Mouse (Mus musculus) MEL (cell line): ENCODE measurements around the gene Sbk2. TPM values are rescaled to one million over a fixed set of nuclear protein-coding genes. Genes with fewer than 3 reads are reported as not detected.

ENCODE experiments used
- DNase-seq: peaks from one replicate; pipeline ENCODE4 v3.0.0; 2011; ENCODE audit warnings: low read depth, low spot score
- H3K27ac ChIP-seq: 2 replicates; pipeline ENCODE4 v1.5.1; 2012; ENCODE audit warnings: low read depth, mild to moderate bottlenecking, control low read depth, low read length, moderate library complexity; ENCODE audit not compliant: control insufficient read depth
- H3K27me3 ChIP-seq, 2 experiments: fragments of 150-350 bp in 1 of 2; sonication (generic) in 1 of 2; 2 replicates each; pipeline ENCODE4 v1.6.1; 2012; ENCODE audit warnings: low read length in 2 of 2, mild to moderate bottlenecking in 2 of 2, improper control_type of control experiment in 1 of 2, moderate library complexity in 1 of 2; ENCODE audit not compliant: insufficient read depth in 2 of 2, control insufficient read depth in 1 of 2
- H3K36me3 ChIP-seq, 2 experiments: 2 replicates each; pipeline ENCODE4 v1.6.1; 2012 to 2014; ENCODE audit warnings: low read length in 2 of 2, improper control_type of control experiment in 1 of 2, inconsistent platforms in 1 of 2, mild to moderate bottlenecking in 1 of 2; ENCODE audit not compliant: insufficient read depth in 2 of 2, control insufficient read depth in 1 of 2
- H3K4me1 ChIP-seq, 2 experiments: fragments of 150-350 bp in 1 of 2; sonication (generic) in 1 of 2; 2 replicates each; pipeline ENCODE4 v1.6.1; 2012; ENCODE audit warnings: low read length in 2 of 2, improper control_type of control experiment in 1 of 2, mild to moderate bottlenecking in 1 of 2; ENCODE audit not compliant: insufficient read depth in 2 of 2, control insufficient read depth in 1 of 2
- H3K4me3 ChIP-seq, 2 experiments: fragments of 150-350 bp in 1 of 2; sonication (generic) in 1 of 2; 2 replicates each; pipeline ENCODE4 v1.5.1; 2012; ENCODE audit warnings: low read depth in 2 of 2, low read length in 2 of 2, mild to moderate bottlenecking in 2 of 2, moderate library complexity in 2 of 2, control low read depth in 1 of 2, improper control_type of control experiment in 1 of 2; ENCODE audit not compliant: control insufficient read depth in 1 of 2, insufficient read depth in 1 of 2
- H3K79me2 ChIP-seq: 2 replicates; pipeline ENCODE4 v1.6.1; 2012; ENCODE audit warnings: mild to moderate bottlenecking, low read length, moderate library complexity; ENCODE audit not compliant: control insufficient read depth, poor library complexity, insufficient read depth
- H3K9ac ChIP-seq: 2 replicates; pipeline ENCODE4 v1.6.1; 2012; ENCODE audit warnings: low read depth, mild to moderate bottlenecking, control low read depth, low read length, moderate library complexity; ENCODE audit not compliant: control insufficient read depth, poor library complexity, severe bottlenecking
- H3K9me3 ChIP-seq: fragments of 150-350 bp; sonication (generic); replicated peaks from 2 replicates; pipeline ENCODE4 v1.6.1; 2012; ENCODE audit warnings: mild to moderate bottlenecking, low read length, improper control_type of control experiment, moderate library complexity; ENCODE audit not compliant: insufficient read depth
- BHLHE40 ChIP-seq: IDR thresholded peaks from 2 replicates; pipeline ENCODE4 v1.6.1; 2012; ENCODE audit warnings: low read depth, mild to moderate bottlenecking, inconsistent platforms, low read length, improper control_type of control experiment, borderline replicate concordance
- CHD2 ChIP-seq: IDR thresholded peaks from 2 replicates; pipeline ENCODE4 v1.6.1; 2011; ENCODE audit warnings: low read length, improper control_type of control experiment
- E2F4 ChIP-seq: IDR thresholded peaks from 2 replicates; pipeline ENCODE4 v1.6.1; 2011; ENCODE audit warnings: low read depth, low read length, improper control_type of control experiment, borderline replicate concordance
- ELF1 ChIP-seq: IDR thresholded peaks from 2 replicates; pipeline ENCODE4 v1.6.1; 2014; ENCODE audit warnings: low read depth, mild to moderate bottlenecking, inconsistent platforms, low read length, improper control_type of control experiment, moderate library complexity
- EP300 ChIP-seq, 2 experiments: IDR thresholded peaks; 2 replicates each; pipeline ENCODE4 v1.6.1; 2011; ENCODE audit warnings: improper control_type of control experiment in 2 of 2, low read length in 2 of 2, low read depth in 1 of 2, mild to moderate bottlenecking in 1 of 2
- ETS1 ChIP-seq: IDR thresholded peaks from 2 replicates; pipeline ENCODE4 v1.6.1; 2012; ENCODE audit warnings: low read depth, mild to moderate bottlenecking, inconsistent platforms, low read length, improper control_type of control experiment, moderate library complexity
- JUND ChIP-seq: IDR thresholded peaks from 2 replicates; pipeline ENCODE4 v1.6.1; 2011; ENCODE audit warnings: low read depth, mild to moderate bottlenecking, improper control_type of control experiment, low read length
- KAT2A ChIP-seq: conservative IDR thresholded peaks from 2 replicates; pipeline ENCODE4 v1.6.1; 2012; ENCODE audit warnings: low read depth, low read length, improper control_type of control experiment, inconsistent platforms
- MAFK ChIP-seq: IDR thresholded peaks from 2 replicates; pipeline ENCODE4 v1.6.1; 2011; ENCODE audit warnings: low read depth, mild to moderate bottlenecking, low read length, improper control_type of control experiment, borderline replicate concordance
- MAX ChIP-seq: IDR thresholded peaks from 2 replicates; pipeline ENCODE4 v1.6.1; 2011; ENCODE audit warnings: low read length, improper control_type of control experiment
- MAZ ChIP-seq: IDR thresholded peaks from 2 replicates; pipeline ENCODE4 v1.6.1; 2012; ENCODE audit warnings: low read depth, mild to moderate bottlenecking, inconsistent platforms, low read length, improper control_type of control experiment
- MXI1 ChIP-seq: IDR thresholded peaks from 2 replicates; pipeline ENCODE4 v1.6.1; 2011; ENCODE audit warnings: mild to moderate bottlenecking, low read depth, low read length, improper control_type of control experiment
- MYB ChIP-seq: IDR thresholded peaks from 2 replicates; pipeline ENCODE4 v1.6.1; 2011; ENCODE audit warnings: mild to moderate bottlenecking, low read depth, low read length, improper control_type of control experiment
- NRF1 ChIP-seq: IDR thresholded peaks from 2 replicates; pipeline ENCODE4 v1.6.1; 2014; ENCODE audit warnings: low read depth, mild to moderate bottlenecking, inconsistent platforms, low read length, improper control_type of control experiment, moderate library complexity; ENCODE audit not compliant: poor library complexity, insufficient read depth, severe bottlenecking
- POLR2A ChIP-seq, 2 experiments: IDR thresholded peaks; 2 replicates each; pipeline ENCODE4 v1.6.1; 2011 to 2012; ENCODE audit warnings: low read length in 2 of 2, mild to moderate bottlenecking in 2 of 2, control low read depth in 1 of 2, improper control_type of control experiment in 1 of 2, low read depth in 1 of 2, moderate library complexity in 1 of 2; ENCODE audit not compliant: control insufficient read depth in 1 of 2, insufficient read depth in 1 of 2, poor library complexity in 1 of 2
- POLR2AphosphoS2 ChIP-seq: IDR thresholded peaks from 2 replicates; pipeline ENCODE4 v1.6.1; 2011; ENCODE audit warnings: low read length, improper control_type of control experiment
- POLR2AphosphoS5 ChIP-seq: IDR thresholded peaks from 2 replicates; pipeline ENCODE4 v1.6.1; 2012; ENCODE audit warnings: low read depth, borderline replicate concordance, mild to moderate bottlenecking, inconsistent platforms, low read length, moderate library complexity, mixed read lengths
- RAD21 ChIP-seq: IDR thresholded peaks from 2 replicates; pipeline ENCODE4 v1.6.1; 2011; ENCODE audit warnings: mild to moderate bottlenecking, low read depth, low read length, improper control_type of control experiment
- SIN3A ChIP-seq: IDR thresholded peaks from 2 replicates; pipeline ENCODE4 v1.6.1; 2012; ENCODE audit warnings: low read length, improper control_type of control experiment, inconsistent platforms
- SMC3 ChIP-seq: IDR thresholded peaks from 2 replicates; pipeline ENCODE4 v1.6.1; 2011; ENCODE audit warnings: low read depth, low read length, improper control_type of control experiment
- TBP ChIP-seq: IDR thresholded peaks from 2 replicates; pipeline ENCODE4 v1.8.0; 2011; ENCODE audit warnings: low read depth, low read length, improper control_type of control experiment
- USF1 ChIP-seq: IDR thresholded peaks from 2 replicates; pipeline ENCODE4 v1.6.1; 2014; ENCODE audit warnings: low read depth, mild to moderate bottlenecking, inconsistent platforms, low read length, improper control_type of control experiment, moderate library complexity
- USF2 ChIP-seq, 2 experiments: IDR thresholded peaks; 2 replicates each; pipeline ENCODE4 v1.6.1; 2011 to 2012; ENCODE audit warnings: improper control_type of control experiment in 2 of 2, low read length in 2 of 2, borderline replicate concordance in 1 of 2, inconsistent platforms in 1 of 2, low read depth in 1 of 2, mild to moderate bottlenecking in 1 of 2; ENCODE audit not compliant: insufficient read depth in 1 of 2
- ZMIZ1 ChIP-seq: IDR thresholded peaks from 2 replicates; pipeline ENCODE4 v1.6.1; 2012; ENCODE audit warnings: low read depth, mild to moderate bottlenecking, inconsistent platforms, low read length, improper control_type of control experiment, moderate library complexity
- ZNF384 ChIP-seq: IDR thresholded peaks from 2 replicates; pipeline ENCODE4 v1.6.1; 2012; ENCODE audit warnings: low read depth, mild to moderate bottlenecking, inconsistent platforms, low read length, improper control_type of control experiment
- polyA plus RNA-seq, 2 experiments: library from polyadenylated mRNA; stranded (reverse) in 1 of 2; unstranded in 1 of 2; fragments of >175 nt in 1 of 2; fragments of >200 nt in 1 of 2; gene quantifications; 2 replicates each; pipeline versions ENCODE4 v1.2.1 to v1.2.4; 2012; ENCODE audit warnings: low replicate concordance in 2 of 2, low read depth in 1 of 2; ENCODE audit not compliant: insufficient read length in 2 of 2, insufficient read depth in 1 of 2, missing spikeins in 1 of 2
- total RNA-seq: library from RNA; depleted of rRNA; stranded (reverse); fragments of 300-350 nt; gene quantifications from 2 replicates; pipeline ENCODE4 v1.2.3, GENCODE M21; 2012

The Sbk2 gene
- total and polyA plus RNA-seq, 3 experiments = not detected

- no peaks in the 10 kb centered on the region for H3K79me2 ChIP-seq
- H3K4me1 ChIP-seq = no peaks in the 10 kb centered on the region
- no peaks in the 10 kb centered on the region; a peak in 1 of 4 replicates for H3K27me3 ChIP-seq
- no peaks in the 10 kb centered on the region for H3K36me3 ChIP-seq
- no peak overlapping the region for H3K9ac ChIP-seq
- no peak overlapping the region for H3K4me3 ChIP-seq
- TF ChIP-seq KAT2A (no peak), JUND (0 out of 2 replicates have a peak, but pooled peaks have one; percentile 45)
- TF ChIP-seq, all 39 proteins: peak for 1
- DNase-seq = no peak
- Histone ChIP-seq H3K27ac (no peak overlapping the region), H3K9me3 (no peaks in the 10 kb centered on the region)
These were observed 39.7 kb downstream of the Sbk2 start for GRCm38 (mm10) chr7:4924483-4924882.

DNA sequence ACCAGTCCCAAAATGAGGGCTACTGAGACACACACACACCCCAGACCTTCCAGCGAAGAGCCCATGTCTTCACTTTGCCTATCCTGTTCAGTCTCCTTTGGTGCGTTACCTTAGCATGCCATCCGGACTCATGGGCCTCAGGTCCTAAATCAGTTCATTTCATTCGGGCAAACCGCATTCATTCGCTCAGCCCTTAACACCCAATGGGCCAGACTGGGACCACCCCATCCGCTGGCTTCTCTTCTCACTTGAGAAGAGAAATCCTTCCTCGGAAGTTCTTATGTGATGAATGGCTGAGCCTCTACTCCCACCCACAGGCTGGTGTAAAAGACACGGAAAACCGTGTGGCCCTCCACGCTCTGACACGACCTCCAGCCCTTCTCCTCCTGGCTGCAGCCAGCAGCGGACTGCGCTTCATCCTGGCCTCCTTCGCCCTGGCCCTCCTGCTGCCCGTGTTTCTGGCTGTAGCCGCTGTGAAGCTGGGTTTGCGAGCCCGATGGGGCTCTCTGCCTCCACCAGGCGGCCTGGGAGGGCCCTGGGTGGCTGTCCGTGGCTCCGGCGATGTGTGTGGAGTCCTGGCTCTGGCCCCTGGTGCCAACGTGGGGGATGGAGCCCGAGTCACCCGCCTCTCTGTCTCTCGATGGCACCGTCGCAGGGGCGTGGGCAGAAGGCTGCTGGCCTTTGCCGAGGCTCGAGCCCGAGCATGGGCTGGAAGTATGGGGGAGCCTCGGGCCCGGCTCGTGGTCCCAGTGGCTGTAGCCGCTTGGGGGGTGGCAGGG lies 40.4 kb downstream of the Sbk2 start:
- no peak overlapping the region for H3K9ac ChIP-seq

DNA sequence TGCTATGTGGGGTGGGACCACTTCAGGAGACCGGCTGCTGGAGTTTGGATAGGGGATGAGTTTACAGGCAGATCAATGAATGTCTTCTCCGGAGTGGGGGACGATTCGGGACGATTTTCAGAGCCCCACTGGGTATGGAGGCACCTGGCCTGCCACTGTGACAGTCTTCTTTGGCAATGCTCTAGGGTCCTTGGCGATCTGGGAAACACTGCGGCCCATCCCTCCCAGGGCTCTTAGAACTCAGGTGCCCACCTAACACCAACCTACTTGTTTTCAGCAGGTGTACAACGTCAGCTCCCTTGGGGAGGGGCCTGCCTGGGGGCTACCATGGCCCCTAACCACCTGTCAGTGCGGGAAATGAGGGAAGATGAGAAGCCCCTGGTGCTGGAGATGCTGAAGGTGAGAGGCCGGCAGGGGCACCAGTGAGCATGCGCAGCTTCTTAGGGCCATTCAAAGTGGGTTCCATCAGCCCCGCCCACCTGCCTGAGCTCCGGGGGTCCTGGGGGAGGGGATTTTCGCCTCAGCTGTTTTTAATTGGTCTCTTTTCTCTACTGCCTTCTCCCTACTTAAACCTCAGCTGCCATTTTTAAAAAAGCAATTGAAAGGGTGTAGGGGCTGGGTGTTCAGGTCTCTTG lies 41.2 kb downstream of the Sbk2 start:
- Histone ChIP-seq H3K4me3 (no peak overlapping the region), H3K4me1 (no peaks in the 10 kb centered on the region), H3K36me3 (no peaks in the 10 kb centered on the region), H3K79me2 (no peaks in the 10 kb centered on the region), H3K9ac (no peak overlapping the region), H3K27me3 (no peaks in the 10 kb centered on the region), H3K9me3 (no peaks in the 10 kb centered on the region), H3K27ac (no peak overlapping the region)
- TF ChIP-seq ETS1 (no peak), RAD21 (no peak), ZNF384 (no peak), MXI1 (no peak), TBP (no peak), USF1 (no peak), MAZ (no peak), MAFK (no peak), SIN3A (no peak), POLR2A (IDR thresholded peaks at IDR 0.05; ENCODE audit: control insufficient read depth in 1 of 2, insufficient read depth in 1 of 2, low read depth in 1 of 2, low read length in 2 of 2, poor library complexity in 1 of 2) (no peak), NRF1 (no peak), POLR2AphosphoS2 (no peak), JUND (no peak), EP300 (IDR thresholded peaks at IDR 0.05; ENCODE audit: low read depth in 1 of 2, low read length in 2 of 2) (no peak), CHD2 (no peak), BHLHE40 (no peak), ZMIZ1 (no peak), POLR2AphosphoS5 (no peak), ELF1 (no peak), E2F4 (no peak)
- DNase-seq = no peak

More for the DNA sequence above, 40.4 kb downstream of the Sbk2 start:
- H3K27ac ChIP-seq = no peak overlapping the region
- TF ChIP-seq MYB (no peak), MAX (no peak), TBP (no peak), RAD21 (no peak), ELF1 (no peak), SMC3 (no peak), USF2 (IDR thresholded peaks at IDR 0.05; ENCODE audit: borderline replicate concordance in 1 of 2, insufficient read depth in 1 of 2, low read depth in 1 of 2, low read length in 2 of 2) (no peak), POLR2A (IDR thresholded peaks at IDR 0.05; ENCODE audit: control insufficient read depth in 1 of 2, insufficient read depth in 1 of 2, low read depth in 1 of 2, low read length in 2 of 2, poor library complexity in 1 of 2) (no peak), MXI1 (no peak)
- TF ChIP-seq, all 39 proteins: peak for 0
- H3K4me3 ChIP-seq = no peak overlapping the region
- H3K9me3 ChIP-seq = no peaks in the 10 kb centered on the region
- DNase-seq = no peak
- H3K79me2 ChIP-seq = no peaks in the 10 kb centered on the region
- no peaks in the 10 kb centered on the region for H3K36me3 ChIP-seq
- no peaks in the 10 kb centered on the region; a peak in 1 of 4 replicates for H3K27me3 ChIP-seq
- H3K4me1 ChIP-seq = no peaks in the 10 kb centered on the region
